23 mouse cellular contexts compared by ENCODE assay signal in genomic region chr5:150815400-150815799, GRCm38 (mm10).
DNase-seq lines count a peak whose midpoint lies in the region; ATAC-seq and TF ChIP-seq lines count a peak whose summit lies in the region.
"Had no signal": no experiment of that assay in that cellular context is flagged by ENCODE, and none has a peak within 500 bp of the region (broad histone marks: within the 10 kb centered on the region; RNA-seq: fewer than 3 reads in every experiment).

No protein-coding gene starts in this region.

- H3K9me3 ChIP-seq in forebrain, postnatal 0 days (ENCODE audit: low read length), result no peaks in the 10 kb centered on the region
- no peaks in the 10 kb centered on the region for H3K9me3 ChIP-seq in forebrain, embryonic 13.5 days (replicated peaks)
- no peaks in the 10 kb centered on the region for H3K9me3 ChIP-seq in kidney, postnatal 0 days (replicated peaks; ENCODE audit: low read length)
- H3K9me3 ChIP-seq in kidney, embryonic 16.5 days (ENCODE audit: low read length), result no peaks in the 10 kb centered on the region
- no peaks in the 10 kb centered on the region for H3K9me3 ChIP-seq in midbrain, embryonic 11.5 days (ENCODE audit: control insufficient read depth, low read length)
- no peaks in the 10 kb centered on the region for H3K9me3 ChIP-seq in midbrain, embryonic 16.5 days (replicated peaks; ENCODE audit: control insufficient read depth, low read length, poor library complexity, severe bottlenecking)
- no peaks in the 10 kb centered on the region for H3K9me3 ChIP-seq in heart, embryonic 11.5 days (replicated peaks; ENCODE audit: control insufficient read depth, low read length)
- H3K9me3 ChIP-seq: embryonic facial prominence, embryonic 12.5 days; embryonic facial prominence, embryonic 15.5 days; forebrain, embryonic 15.5 days; heart, embryonic 10.5 days; hindbrain, embryonic 10.5 days; hindbrain, embryonic 13.5 days had no signal

- 69% methylated on average over 4 of the region's 4 CpGs for WGBS in forebrain, postnatal 0 days
- WGBS in forebrain, embryonic 13.5 days, result 85% methylated on average over 4 of the region's 4 CpGs
- 91% methylated on average over 4 of the region's 4 CpGs for WGBS in kidney, postnatal 0 days
- WGBS in kidney, embryonic 16.5 days, result 88% methylated on average over 4 of the region's 4 CpGs
- 90% methylated on average over 4 of the region's 4 CpGs for WGBS in midbrain, embryonic 11.5 days
- WGBS in midbrain, embryonic 16.5 days, result 90% methylated on average over 4 of the region's 4 CpGs
- WGBS in heart, embryonic 11.5 days (ENCODE audit: insufficient replicate concordance), result 89% methylated on average over 4 of the region's 4 CpGs

- H3K4me3 ChIP-seq in forebrain, postnatal 0 days (ENCODE audit: low read depth, low read length), result no peak overlapping the region
- H3K4me3 ChIP-seq in forebrain, embryonic 13.5 days, result no peak overlapping the region
- H3K4me3 ChIP-seq in kidney, postnatal 0 days (replicated peaks; ENCODE audit: low read depth, low read length), result no peak overlapping the region
- no peak overlapping the region for H3K4me3 ChIP-seq in kidney, embryonic 16.5 days (ENCODE audit: low read length)
- no peak overlapping the region for H3K4me3 ChIP-seq in midbrain, embryonic 11.5 days (ENCODE audit: low read depth, low read length)
- no peak overlapping the region for H3K4me3 ChIP-seq in midbrain, embryonic 16.5 days (ENCODE audit: low read depth, low read length)
- no peak overlapping the region for H3K4me3 ChIP-seq in heart, embryonic 11.5 days (ENCODE audit: low read depth, low read length)
- H3K4me3 ChIP-seq: embryonic facial prominence, embryonic 12.5 days; embryonic facial prominence, embryonic 15.5 days; forebrain, embryonic 15.5 days; heart, adult 2 months; heart, embryonic 10.5 days; hindbrain, embryonic 10.5 days; hindbrain, embryonic 13.5 days had no signal

- no peak overlapping the region for H3K9ac ChIP-seq in forebrain, postnatal 0 days
- H3K9ac ChIP-seq in forebrain, embryonic 13.5 days, result no peak overlapping the region
- H3K9ac ChIP-seq in kidney, postnatal 0 days (ENCODE audit: low read depth, low read length), result no peak overlapping the region
- H3K9ac ChIP-seq in kidney, embryonic 16.5 days (replicated peaks; ENCODE audit: low read length), result no peak overlapping the region
- no peak overlapping the region for H3K9ac ChIP-seq in midbrain, embryonic 11.5 days (ENCODE audit: low read length)
- no peak overlapping the region for H3K9ac ChIP-seq in midbrain, embryonic 16.5 days (ENCODE audit: low read depth, low read length)
- H3K9ac ChIP-seq in heart, embryonic 11.5 days (ENCODE audit: low read depth, low read length), result no peak overlapping the region
- H3K9ac ChIP-seq: embryonic facial prominence, embryonic 12.5 days; embryonic facial prominence, embryonic 15.5 days; forebrain, embryonic 15.5 days; hindbrain, embryonic 13.5 days had no signal

- H3K27ac ChIP-seq in forebrain, postnatal 0 days (ENCODE audit: low read depth, low read length), result no peak overlapping the region
- no peak overlapping the region for H3K27ac ChIP-seq in forebrain, embryonic 13.5 days
- 0 out of 2 replicates have a peak overlapping the region, but pooled peaks have one; percentile 34 for H3K27ac ChIP-seq in kidney, postnatal 0 days
- no peak overlapping the region for H3K27ac ChIP-seq in kidney, embryonic 16.5 days (ENCODE audit: low read length)
- no peak overlapping the region for H3K27ac ChIP-seq in midbrain, embryonic 11.5 days (ENCODE audit: low read depth, low read length)
- H3K27ac ChIP-seq in midbrain, embryonic 16.5 days (ENCODE audit: low read length), result no peak overlapping the region
- no peak overlapping the region for H3K27ac ChIP-seq in heart, embryonic 11.5 days (ENCODE audit: low read depth, low read length)
- H3K27ac ChIP-seq: embryonic facial prominence, embryonic 12.5 days; embryonic facial prominence, embryonic 15.5 days; forebrain, embryonic 15.5 days; heart, adult 2 months; heart, embryonic 10.5 days; hindbrain, embryonic 10.5 days; hindbrain, embryonic 13.5 days had no signal

- no peaks in the 10 kb centered on the region for H3K4me1 ChIP-seq in forebrain, postnatal 0 days (ENCODE audit: insufficient read depth)
- H3K4me1 ChIP-seq in forebrain, embryonic 13.5 days, result no peaks in the 10 kb centered on the region
- no peaks in the 10 kb centered on the region for H3K4me1 ChIP-seq in kidney, postnatal 0 days (replicated peaks; ENCODE audit: insufficient read depth, low read length)
- no peaks in the 10 kb centered on the region for H3K4me1 ChIP-seq in kidney, embryonic 16.5 days (ENCODE audit: insufficient read depth, low read length)
- H3K4me1 ChIP-seq in midbrain, embryonic 11.5 days (ENCODE audit: control insufficient read depth, insufficient read depth, low read length), result peaks cover 5% of the 10 kb centered on the region; the same call in 1 of the 2 replicates
- H3K4me1 ChIP-seq in midbrain, embryonic 16.5 days (ENCODE audit: control insufficient read depth, insufficient read depth, low read length), result peaks cover 4% of the 10 kb centered on the region; the same call in 1 of the 2 replicates
- no peaks in the 10 kb centered on the region for H3K4me1 ChIP-seq in heart, embryonic 11.5 days (ENCODE audit: control insufficient read depth, insufficient read depth, low read length)
- H3K4me1 ChIP-seq: embryonic facial prominence, embryonic 12.5 days; embryonic facial prominence, embryonic 15.5 days; forebrain, embryonic 15.5 days; heart, embryonic 10.5 days had no signal

- no peaks in the 10 kb centered on the region for H3K36me3 ChIP-seq in forebrain, postnatal 0 days (ENCODE audit: insufficient read depth)
- H3K36me3 ChIP-seq in forebrain, embryonic 13.5 days (ENCODE audit: poor library complexity, severe bottlenecking), result no peaks in the 10 kb centered on the region
- no peaks in the 10 kb centered on the region for H3K36me3 ChIP-seq in kidney, postnatal 0 days (ENCODE audit: insufficient read depth, low read length)
- peaks cover 4% of the 10 kb centered on the region; the same call in 1 of the 2 replicates for H3K36me3 ChIP-seq in kidney, embryonic 16.5 days (ENCODE audit: insufficient read depth, low read length)
- H3K36me3 ChIP-seq in midbrain, embryonic 11.5 days (ENCODE audit: control insufficient read depth, insufficient read depth, low read length), result no peaks in the 10 kb centered on the region
- H3K36me3 ChIP-seq in midbrain, embryonic 16.5 days (ENCODE audit: control insufficient read depth, insufficient read depth, low read length), result no peaks in the 10 kb centered on the region
- no peaks in the 10 kb centered on the region for H3K36me3 ChIP-seq in heart, embryonic 11.5 days (ENCODE audit: control insufficient read depth, insufficient read depth, low read length)
- H3K36me3 ChIP-seq: embryonic facial prominence, embryonic 15.5 days; forebrain, embryonic 15.5 days had no signal

- 0 out of 2 replicates have a peak, but pooled peaks have one; percentile 5 for ATAC-seq in forebrain, postnatal 0 days
- no peak for ATAC-seq in forebrain, embryonic 13.5 days
- ATAC-seq in kidney, postnatal 0 days (replicated peaks; ENCODE audit: low FRiP score, low read depth), result no peak
- no peak for ATAC-seq in kidney, embryonic 16.5 days (ENCODE audit: low FRiP score, low TSS enrichment)
- no peak for ATAC-seq in midbrain, embryonic 11.5 days (ENCODE audit: low FRiP score)
- no peak for ATAC-seq in midbrain, embryonic 16.5 days
- ATAC-seq in heart, embryonic 11.5 days (replicated peaks; ENCODE audit: insufficient number of reproducible peaks, low FRiP score, low TSS enrichment), result no peak
- ATAC-seq: activated CD4-positive, CD25-positive, alpha-beta regulatory T cell, adult 4 months; forebrain, embryonic 15.5 days; hindbrain, embryonic 16.5 days had no signal

- DNase-seq in forebrain, postnatal 0 days, result peak; percentile 26
- no peak for DNase-seq in kidney, postnatal 0 days (ENCODE audit: low spot score)
- peak; percentile 74 for DNase-seq in midbrain, embryonic 11.5 days (ENCODE audit: low spot score, missing footprints)
- peak; percentile 55 for DNase-seq in telencephalon, adult 2 months (ENCODE audit: low read depth, low spot score)
- DNase-seq: adrenal gland, adult 8-10 months; adrenal gland, postnatal 25 days; cerebellum, adult 18-20 months; cerebellum, adult 9-10 months; cerebellum, postnatal 14 days; gastrocnemius, postnatal 25 days; heart, adult 2 months had no signal

- no peak for TF ChIP-seq CTCF in forebrain, postnatal 0 days (IDR thresholded peaks at IDR 0.05; ENCODE audit: low read depth)
- no peak for TF ChIP-seq CTCF in kidney, postnatal 0 days (IDR thresholded peaks at IDR 0.05; ENCODE audit: low read depth)

- no peaks in the 10 kb centered on the region for H3K27me3 ChIP-seq in forebrain, postnatal 0 days (ENCODE audit: insufficient read depth, low read length)
- H3K27me3 ChIP-seq in forebrain, embryonic 13.5 days, result no peaks in the 10 kb centered on the region
- H3K27me3 ChIP-seq in kidney, postnatal 0 days (ENCODE audit: insufficient read depth, low read length), result no peaks in the 10 kb centered on the region
- H3K27me3 ChIP-seq in kidney, embryonic 16.5 days (ENCODE audit: insufficient read depth, low read length), result no peaks in the 10 kb centered on the region
- H3K27me3 ChIP-seq in midbrain, embryonic 11.5 days (ENCODE audit: control insufficient read depth, insufficient read depth, low read length), result no peaks in the 10 kb centered on the region
- H3K27me3 ChIP-seq in midbrain, embryonic 16.5 days (ENCODE audit: control insufficient read depth, insufficient read depth, low read depth, low read length), result no peaks in the 10 kb centered on the region
- no peaks in the 10 kb centered on the region for H3K27me3 ChIP-seq in heart, embryonic 11.5 days (ENCODE audit: control insufficient read depth, insufficient read depth, low read length)
- H3K27me3 ChIP-seq: embryonic facial prominence, embryonic 12.5 days; embryonic facial prominence, embryonic 15.5 days; forebrain, embryonic 15.5 days; hindbrain, embryonic 13.5 days had no signal

- no peak overlapping the region for H3K4me2 ChIP-seq in forebrain, postnatal 0 days (ENCODE audit: low read depth)
- H3K4me2 ChIP-seq in forebrain, embryonic 13.5 days, result no peak overlapping the region
- no peak overlapping the region for H3K4me2 ChIP-seq in kidney, postnatal 0 days (ENCODE audit: low read length)
- no peak overlapping the region for H3K4me2 ChIP-seq in kidney, embryonic 16.5 days (replicated peaks; ENCODE audit: low read depth, low read length)
- no peak overlapping the region for H3K4me2 ChIP-seq in midbrain, embryonic 11.5 days
- H3K4me2 ChIP-seq in midbrain, embryonic 16.5 days (ENCODE audit: low read length), result no peak overlapping the region
- no peak overlapping the region for H3K4me2 ChIP-seq in heart, embryonic 11.5 days
- H3K4me2 ChIP-seq: embryonic facial prominence, embryonic 12.5 days; embryonic facial prominence, embryonic 15.5 days; forebrain, embryonic 15.5 days; hindbrain, embryonic 13.5 days had no signal
